Mouse (Mus musculus) kidney, postnatal 4 days (tissue): ENCODE results near the gene Tspan31.

ENCODE experiments used
- DNase-seq, 2 experiments: peaks; one replicate each; pipeline ENCODE4 v3.0.0; 2021; ENCODE audit warnings: mixed read lengths in 2 of 2

Gene Tspan31

GRCm38 (mm10) chr10:127070190-127071121 lies at the start of gene Tspan31:
TSS of gene Tspan31 (minus strand) at chr10:127070264.
- DNase-seq: peak; percentile 88 to 93

- no peak for DNase-seq
Observed at GRCm38 (mm10) chr10:127119229-127119628, 49.2 kb upstream of the Tspan31 start.

- no peak for DNase-seq
Observed at GRCm38 (mm10) chr10:127118470-127118869, 48.4 kb upstream of the Tspan31 start.

DNA sequence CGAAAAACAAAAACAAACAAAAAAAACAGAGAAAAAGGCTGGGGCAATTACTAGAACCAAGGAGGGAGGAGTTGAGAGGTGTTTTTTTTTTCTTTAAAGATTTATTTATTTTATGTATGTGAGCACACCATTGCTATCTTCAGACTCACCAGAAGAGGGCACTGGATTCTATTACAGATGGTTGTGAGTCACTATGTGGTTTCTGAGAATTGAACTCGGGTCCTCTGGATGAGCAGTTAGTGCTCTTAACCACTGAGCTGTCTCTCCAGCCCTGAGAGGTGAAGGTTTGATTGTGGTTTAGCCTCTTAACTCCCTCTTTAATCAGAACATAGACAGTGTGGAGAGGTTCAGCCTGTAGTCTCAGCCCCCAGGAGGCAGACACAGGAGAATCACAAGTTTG lies 45.0 kb upstream of the Tspan31 start:
- DNase-seq: no peak

DNA sequence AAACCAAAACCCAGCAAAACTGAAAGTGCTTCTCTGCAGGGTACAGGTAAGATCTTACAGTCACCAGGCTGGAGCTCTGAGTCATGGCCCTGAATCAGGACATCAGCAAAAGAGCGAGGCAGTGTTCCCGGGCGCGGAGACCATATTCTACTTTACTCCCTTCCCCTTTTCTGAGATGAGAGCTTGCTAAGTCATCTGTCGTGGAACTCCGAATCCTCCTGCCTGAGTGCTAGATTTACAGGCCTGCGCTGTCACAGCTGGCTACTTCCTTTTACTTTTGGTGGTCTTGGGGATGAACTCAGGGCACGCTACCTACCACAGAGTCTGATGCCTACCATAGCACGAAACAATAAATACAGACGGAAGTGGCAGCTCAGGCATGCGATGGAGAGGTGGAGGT lies 44.3 kb upstream of the Tspan31 start:
- DNase-seq: no peak

- DNase-seq: no peak
Observed at GRCm38 (mm10) chr10:127111001-127111887, 41.2 kb upstream of the Tspan31 start.

- DNase-seq: no peak
Observed at GRCm38 (mm10) chr10:127108262-127108583, 38.2 kb upstream of the Tspan31 start.

DNA sequence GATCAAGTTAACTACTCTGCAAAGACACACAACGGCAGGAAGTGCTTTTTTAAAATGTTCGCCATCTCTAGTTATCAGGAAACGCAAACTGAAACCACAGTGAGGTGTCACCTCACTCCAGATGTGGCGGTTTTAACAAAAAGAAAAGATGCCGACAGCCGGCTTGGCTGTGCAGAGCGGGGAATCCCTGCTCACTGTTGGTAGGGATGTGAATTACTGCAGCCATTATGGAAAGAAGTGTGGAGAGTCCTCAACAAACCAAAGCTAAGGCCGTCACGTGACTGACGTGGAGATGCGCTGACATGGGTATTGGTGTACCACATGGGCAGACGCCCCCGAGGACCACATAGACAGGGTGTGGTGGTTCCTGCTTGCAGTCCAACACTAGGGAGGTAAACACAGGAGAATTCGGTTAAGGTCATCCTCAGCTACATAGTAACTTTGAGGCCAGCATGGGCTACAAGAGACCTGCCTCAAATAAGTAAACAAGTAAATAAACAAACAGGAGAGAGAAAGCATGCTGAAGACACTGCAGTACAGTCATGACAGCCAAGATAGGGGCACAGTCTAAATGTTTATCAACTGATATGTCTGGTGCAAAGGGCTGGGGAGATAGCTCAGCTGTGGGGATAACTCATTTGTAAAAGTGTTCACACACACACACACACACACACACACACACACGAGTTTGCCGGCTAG lies 37.6 kb upstream of the Tspan31 start:
- DNase-seq: no peak

DNA sequence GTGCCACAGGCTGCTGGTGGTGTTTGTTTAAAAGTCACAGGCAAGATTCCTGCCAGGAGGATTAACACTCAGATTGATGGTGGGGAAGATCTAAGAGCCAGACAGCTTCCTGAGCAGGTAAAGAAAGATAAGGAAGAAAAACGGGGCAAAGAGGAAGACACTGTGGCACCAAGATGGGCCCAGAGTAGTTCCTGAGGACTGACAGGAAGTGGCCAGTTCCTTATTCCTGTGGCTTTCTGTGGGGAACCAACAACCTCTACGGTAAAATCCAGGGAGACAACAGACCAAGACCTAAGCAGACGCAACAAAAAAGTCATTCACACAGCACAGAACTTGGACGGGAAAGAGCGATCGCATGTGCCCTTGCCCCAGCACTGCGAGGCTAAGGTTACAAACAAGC lies 33.6 kb upstream of the Tspan31 start:
- DNase-seq: no peak

DNA sequence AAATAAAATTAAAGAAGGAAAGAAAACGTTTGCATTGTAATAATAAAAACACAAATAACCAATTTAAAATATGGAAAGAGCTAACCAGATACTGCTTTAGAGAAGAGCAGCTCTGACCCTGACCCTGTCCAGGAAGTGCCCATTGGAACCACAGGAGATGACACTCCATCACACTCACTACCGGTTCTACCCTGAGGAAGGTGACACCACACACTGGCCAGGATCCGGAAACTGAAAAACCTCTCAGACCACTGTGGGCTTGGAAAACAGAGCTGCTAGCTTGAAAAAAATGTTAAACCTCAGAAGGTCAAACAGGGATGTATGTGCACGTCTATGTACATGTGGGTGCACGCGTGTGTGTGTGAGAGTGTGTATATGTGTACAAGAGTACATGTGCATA lies 31.1 kb upstream of the Tspan31 start:
- no peak for DNase-seq

DNA sequence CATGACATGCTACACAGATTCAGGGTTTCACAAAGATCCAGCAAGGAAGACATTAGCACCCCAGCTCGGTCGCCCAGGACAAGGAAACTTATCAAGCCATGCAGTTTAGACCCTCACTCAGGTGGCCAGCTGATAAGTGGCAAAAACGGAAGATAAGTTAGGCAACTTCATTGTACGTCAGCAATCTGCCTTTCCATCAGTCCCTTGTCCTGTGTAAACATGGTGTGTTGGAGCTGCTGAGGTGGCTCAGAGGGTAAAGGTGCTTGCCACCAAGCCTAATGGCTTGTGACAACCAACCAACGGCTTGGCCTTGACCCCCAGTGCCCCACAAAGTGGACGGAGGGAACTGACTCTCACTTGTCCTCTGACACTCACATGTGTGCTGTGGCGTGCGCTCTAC lies 30.4 kb upstream of the Tspan31 start:
- DNase-seq: no peak

DNA sequence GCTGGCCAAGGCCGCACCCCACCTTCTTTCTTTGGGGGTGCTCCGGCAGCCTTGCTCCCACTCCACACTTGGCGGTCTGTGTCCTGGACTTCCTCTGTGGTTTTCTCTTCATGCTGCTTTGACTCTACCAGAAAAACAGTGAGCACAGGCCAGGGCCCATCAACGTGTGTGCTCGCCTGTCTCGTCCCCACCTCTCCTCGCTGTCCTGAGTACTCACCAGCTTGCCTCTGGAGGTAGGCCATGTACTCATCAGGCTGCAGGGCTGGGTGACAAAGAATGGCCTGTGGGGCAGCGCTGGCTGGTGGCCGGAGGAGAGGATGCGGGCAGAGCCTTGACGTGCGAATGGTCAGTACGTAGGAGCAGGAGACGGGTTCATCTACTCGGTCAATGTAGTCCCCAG lies 29.8 kb upstream of the Tspan31 start:
- no peak for DNase-seq

GRCm38 (mm10) chr10:127099191-127099590 lies 29.1 kb upstream of the Tspan31 start:
- DNase-seq: no peak

DNA sequence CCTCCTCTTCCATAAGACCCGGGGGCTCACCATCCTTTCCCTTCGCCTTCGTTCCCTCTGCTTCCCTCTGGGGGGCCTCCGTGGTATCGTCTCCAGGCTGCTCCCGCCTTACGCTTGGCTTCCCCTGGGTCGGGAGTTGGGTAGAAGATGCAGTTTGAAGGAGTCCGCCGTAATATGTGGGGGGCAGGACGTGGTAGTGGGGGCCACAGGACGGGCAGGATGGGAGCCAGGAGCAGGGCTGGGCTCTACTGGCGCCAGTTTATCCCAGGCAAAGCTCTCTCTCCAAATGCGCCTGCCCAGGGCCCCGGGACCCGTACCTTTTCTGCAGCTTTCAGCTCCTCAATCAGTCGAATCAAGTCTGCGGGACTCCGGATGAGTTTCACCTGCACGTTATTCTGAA lies 28.4 kb upstream of the Tspan31 start:
- DNase-seq: no peak

DNA sequence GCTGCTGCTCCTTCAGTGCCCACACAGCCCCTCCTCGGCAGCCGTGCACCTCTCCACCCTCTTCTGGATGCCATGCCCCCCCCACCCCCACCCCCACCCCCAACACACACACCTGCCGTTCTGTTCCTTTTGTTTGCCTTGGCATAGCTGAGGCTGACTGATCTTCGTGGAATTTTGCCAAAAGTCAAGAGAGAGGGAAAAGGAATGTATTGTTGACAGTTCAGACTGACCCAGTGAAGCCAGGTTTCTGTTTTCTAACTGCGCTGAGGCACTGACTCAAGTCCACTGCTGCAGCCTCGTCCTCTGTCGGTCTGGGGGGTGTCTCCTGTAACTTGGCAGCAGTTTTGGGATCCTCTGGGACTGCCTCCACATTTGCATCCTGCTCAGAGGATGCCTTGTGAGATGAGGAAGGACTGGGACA lies 24.3 kb upstream of the Tspan31 start:
- DNase-seq: no peak

DNA sequence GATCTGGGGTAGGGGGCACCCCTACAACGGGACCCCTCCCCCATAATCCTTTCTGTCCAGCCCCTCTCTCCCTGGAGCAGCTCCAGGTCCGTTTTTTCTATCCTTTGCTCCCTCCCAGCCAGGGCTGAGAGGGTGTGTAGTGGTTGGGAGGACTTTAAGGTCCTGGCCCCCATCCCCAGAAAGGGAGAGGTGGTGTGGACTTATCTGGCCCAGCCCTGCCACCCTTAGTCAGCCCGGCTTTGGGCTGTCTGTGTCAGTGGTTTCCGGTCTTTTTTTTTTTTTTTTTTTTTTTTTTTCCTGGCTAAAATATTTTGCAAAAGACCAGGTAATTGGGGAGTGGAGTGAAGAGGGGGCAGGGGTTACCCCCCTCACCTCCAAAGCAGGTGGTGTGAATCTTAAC lies 22.7 kb upstream of the Tspan31 start:
- DNase-seq: no peak

DNA sequence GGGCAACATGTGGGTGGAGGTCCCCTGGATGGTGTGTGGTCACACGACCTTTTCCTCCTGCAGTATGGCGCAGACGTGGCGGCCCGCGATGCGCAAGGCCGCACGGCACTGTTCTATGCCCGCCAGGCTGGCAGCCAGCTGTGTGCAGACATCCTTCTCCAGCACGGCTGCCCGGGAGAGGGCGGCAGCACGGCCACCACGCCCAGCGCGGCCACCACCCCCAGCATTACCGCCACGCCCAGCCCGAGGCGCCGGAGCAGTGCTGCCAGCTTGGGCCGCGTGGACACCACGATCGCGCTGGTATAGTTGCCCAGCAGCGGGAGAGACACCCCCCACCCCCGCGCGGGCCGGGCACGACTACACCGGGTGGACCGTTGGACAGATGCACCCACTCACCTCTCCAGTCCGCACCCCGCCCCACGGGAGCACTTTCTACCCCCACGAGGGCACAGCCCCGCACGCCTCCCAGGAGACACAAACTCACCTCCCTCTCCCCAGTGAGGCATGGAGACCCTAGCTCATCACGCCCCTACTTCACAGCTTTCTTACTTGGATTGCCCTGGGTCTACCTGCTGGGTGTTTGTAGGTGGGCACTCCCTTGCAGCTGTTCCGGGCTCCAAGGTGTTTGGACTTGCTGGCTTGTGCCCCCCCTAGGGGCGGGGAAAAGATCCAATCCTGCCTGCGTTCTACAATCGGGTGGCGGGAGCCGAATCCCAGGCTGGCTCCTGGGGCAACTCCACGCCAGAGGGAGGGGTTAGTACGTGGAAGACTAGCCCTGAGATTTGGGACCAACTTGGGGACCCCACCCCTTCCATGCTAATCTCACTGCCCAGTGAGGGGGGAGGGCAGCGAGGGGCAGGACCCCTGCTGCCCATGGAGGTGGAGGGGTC lies 21.7 kb upstream of the Tspan31 start:
- DNase-seq: peak; percentile 49 to 55

GRCm38 (mm10) chr10:127090560-127091411 lies 20.7 kb upstream of the Tspan31 start:
- peak; percentile 83 to 85 for DNase-seq

GRCm38 (mm10) chr10:127085633-127086032 lies 15.6 kb upstream of the Tspan31 start:
- DNase-seq: no peak

DNA sequence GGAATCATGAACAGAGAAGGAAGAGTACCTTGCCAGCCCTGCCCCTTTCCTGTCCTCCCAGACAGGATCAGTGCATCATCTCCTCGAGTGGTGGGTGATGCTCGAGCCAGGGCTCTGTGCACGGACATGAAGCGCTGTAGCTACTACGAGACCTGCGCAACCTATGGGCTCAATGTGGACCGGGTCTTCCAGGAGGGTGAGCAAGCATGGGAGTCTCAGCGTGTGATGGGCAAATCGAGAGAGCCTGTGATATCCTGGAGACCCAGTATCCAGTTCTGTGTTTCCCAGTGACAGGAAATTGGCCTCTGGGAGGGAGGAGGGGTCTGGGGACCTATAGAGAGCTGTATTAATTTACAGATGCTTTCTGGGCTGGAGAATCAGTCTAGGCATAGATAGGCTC lies 15.0 kb upstream of the Tspan31 start:
- no peak for DNase-seq

DNA sequence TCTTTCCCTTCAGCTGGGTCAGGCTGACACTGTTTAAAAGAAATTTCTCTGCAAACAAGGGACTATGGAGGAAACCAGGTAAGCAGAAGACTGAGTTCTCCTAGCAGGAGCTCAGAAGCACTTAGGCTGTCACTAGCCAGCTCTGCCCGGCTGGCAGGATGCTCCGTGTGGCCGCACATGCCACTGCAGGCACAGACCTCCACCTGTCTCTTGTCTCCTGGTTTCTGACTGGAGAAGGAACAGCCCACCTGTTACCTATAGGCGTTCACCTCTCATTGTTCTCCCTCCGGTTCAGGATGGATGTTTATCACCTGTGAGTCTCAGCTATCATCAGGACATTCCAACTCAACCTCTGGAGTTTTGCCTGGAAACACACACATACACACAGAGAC lies 13.8 kb upstream of the Tspan31 start:
- no peak for DNase-seq
